Mouse (Mus musculus) liver, embryonic 16.5 days (tissue): ENCODE measurements around the gene Myo16. TPM values are rescaled to one million over a fixed set of nuclear protein-coding genes. Genes with fewer than 3 reads are reported as not detected.

Experiments
- ATAC-seq: fragments of 200-750 bp; cut with Nextera tagmentation; 2 replicates; pipeline ENCODE4 v1.8.0; 2017; ENCODE audit warnings: low read depth, mild to moderate bottlenecking, moderate number of reproducible peaks, moderate library complexity
- H3K27ac ChIP-seq: fragments of 300-500 bp; sonication (generic); 2 replicates; pipeline ENCODE4 v1.5.1; 2014; ENCODE audit warnings: mild to moderate bottlenecking, low read length
- H3K27me3 ChIP-seq: fragments of 300-500 bp; sonication (generic); 2 replicates; pipeline ENCODE4 v1.6.1; 2014; ENCODE audit warnings: low read depth, low read length, mixed read lengths; ENCODE audit not compliant: control insufficient read depth, insufficient read depth
- H3K36me3 ChIP-seq: fragments of 300-500 bp; sonication (generic); 2 replicates; pipeline ENCODE4 v1.6.1; 2014; ENCODE audit warnings: mild to moderate bottlenecking; ENCODE audit not compliant: control insufficient read depth, insufficient read depth
- H3K4me1 ChIP-seq: fragments of 300-500 bp; sonication (generic); 2 replicates; pipeline ENCODE4 v1.6.1; 2014; ENCODE audit warnings: low read depth, low read length, mixed read lengths; ENCODE audit not compliant: control insufficient read depth
- H3K4me2 ChIP-seq: fragments of 300-500 bp; sonication (generic); 2 replicates; pipeline ENCODE4 v1.6.1; 2014; ENCODE audit warnings: low read depth, low read length, mixed read lengths
- H3K4me3 ChIP-seq: fragments of 300-500 bp; sonication (generic); 2 replicates; pipeline ENCODE4 v1.5.1; 2014; ENCODE audit warnings: low read depth, mild to moderate bottlenecking, low read length
- H3K9ac ChIP-seq: fragments of 300-500 bp; sonication (generic); 2 replicates; pipeline ENCODE4 v1.6.1; 2014; ENCODE audit warnings: low read depth, low read length
- H3K9me3 ChIP-seq: fragments of 300-500 bp; sonication (generic); replicated peaks from 2 replicates; pipeline ENCODE4 v1.6.1; 2016; ENCODE audit warnings: low read length; ENCODE audit not compliant: control insufficient read depth
- WGBS: fragments of 180-500 bp; shearing (Covaris S2); extraction: QIAGEN DNeasy Blood & Tissue Kit; methylation state at CpG from one replicate; pipeline ENCODE4 v1.1.7; 2014; ENCODE audit not compliant: insufficient replicate concordance; 5-methylcytosine and 5-hydroxymethylcytosine counted together
- polyA plus RNA-seq: library from polyadenylated mRNA; unstranded; fragments of >200 nt; fragmentation: Nextera tagmentation; extraction: Ambion mirVana; gene quantifications from 2 replicates; pipeline ENCODE4 v1.2.1, GENCODE M21; 2015

Gene Myo16
- polyA plus RNA-seq, 1 experiment from 2014 or later: 0.02 TPM

GRCm38 (mm10) chr8:10307345-10307744 is 153.6 kb downstream of the Myo16 start:
- no peak overlapping the region for H3K27ac ChIP-seq
- ATAC-seq: no peak
- H3K4me3 ChIP-seq: no peak overlapping the region
- WGBS: 57% methylated on average over 6 of the region's 6 CpGs
- no peaks in the 10 kb centered on the region for H3K36me3 ChIP-seq
- no peaks in the 10 kb centered on the region for H3K9me3 ChIP-seq
- no peaks in the 10 kb centered on the region for H3K4me1 ChIP-seq
- no peak overlapping the region for H3K4me2 ChIP-seq
- no peak overlapping the region for H3K9ac ChIP-seq
- no peaks in the 10 kb centered on the region for H3K27me3 ChIP-seq

DNA sequence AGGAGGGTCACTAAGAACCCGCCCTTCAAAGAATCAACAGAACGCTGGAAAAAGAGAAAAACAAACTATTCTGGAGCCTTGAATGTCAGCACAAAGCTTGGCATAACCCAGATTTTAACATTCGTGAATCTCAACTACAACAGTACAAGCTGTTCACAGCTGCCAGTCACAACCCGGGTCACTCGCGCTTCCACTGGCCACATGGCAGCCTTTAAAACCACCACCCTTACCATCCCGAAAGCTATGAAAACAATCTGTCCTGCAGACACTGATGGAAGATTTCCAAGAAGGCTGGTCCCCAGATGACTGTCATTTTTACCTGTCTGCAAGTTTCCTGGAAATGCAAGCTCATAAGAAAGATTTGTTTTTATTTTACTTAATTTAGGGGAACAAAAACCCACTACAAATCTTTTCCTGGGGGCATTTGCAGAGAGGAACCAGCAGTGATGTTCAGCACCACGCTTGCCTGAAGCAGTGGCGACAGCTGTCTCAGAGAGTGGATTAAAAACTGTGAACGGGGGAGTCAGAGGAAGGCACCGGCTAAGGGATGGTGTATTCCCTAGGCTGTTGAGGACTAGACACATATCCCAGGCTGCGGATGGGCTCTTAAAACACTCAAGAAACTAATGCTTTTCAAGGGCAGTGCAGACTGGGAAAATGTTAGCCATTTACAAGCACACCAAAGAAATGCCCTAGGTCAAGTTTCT is 154.2 kb downstream of the Myo16 start:
- no peaks in the 10 kb centered on the region for H3K36me3 ChIP-seq
- no peaks in the 10 kb centered on the region for H3K27me3 ChIP-seq
- H3K4me1 ChIP-seq: no peaks in the 10 kb centered on the region
- H3K27ac ChIP-seq: no peak overlapping the region
- no peak overlapping the region for H3K9ac ChIP-seq
- no peaks in the 10 kb centered on the region for H3K9me3 ChIP-seq
- H3K4me2 ChIP-seq: no peak overlapping the region
- no peak overlapping the region for H3K4me3 ChIP-seq
- WGBS: 53% methylated on average over 12 of the region's 12 CpGs
- no peak for ATAC-seq

- WGBS: 66% methylated on average over 2 of the region's 2 CpGs
- ATAC-seq: no peak
Observed at GRCm38 (mm10) chr8:10310470-10310869, 156.8 kb downstream of the Myo16 start.

GRCm38 (mm10) chr8:10312316-10312715 is 158.6 kb downstream of the Myo16 start:
- no peaks in the 10 kb centered on the region for H3K27me3 ChIP-seq
- no peak overlapping the region for H3K4me3 ChIP-seq
- no peak overlapping the region for H3K9ac ChIP-seq
- no peak overlapping the region for H3K27ac ChIP-seq
- no peaks in the 10 kb centered on the region for H3K9me3 ChIP-seq
- WGBS: 64% methylated on average over 10 of the region's 10 CpGs
- H3K4me2 ChIP-seq: no peak overlapping the region
- H3K36me3 ChIP-seq: no peaks in the 10 kb centered on the region
- H3K4me1 ChIP-seq: no peaks in the 10 kb centered on the region
- no peak for ATAC-seq

More at GRCm38 (mm10) chr8:10310470-10310869, 156.8 kb downstream of the Myo16 start:
- Histone ChIP-seq H3K4me1 (no peaks in the 10 kb centered on the region), H3K36me3 (no peaks in the 10 kb centered on the region), H3K27ac (no peak overlapping the region), H3K4me3 (no peak overlapping the region), H3K9me3 (no peaks in the 10 kb centered on the region), H3K27me3 (no peaks in the 10 kb centered on the region), H3K4me2 (no peak overlapping the region), H3K9ac (no peak overlapping the region)

DNA sequence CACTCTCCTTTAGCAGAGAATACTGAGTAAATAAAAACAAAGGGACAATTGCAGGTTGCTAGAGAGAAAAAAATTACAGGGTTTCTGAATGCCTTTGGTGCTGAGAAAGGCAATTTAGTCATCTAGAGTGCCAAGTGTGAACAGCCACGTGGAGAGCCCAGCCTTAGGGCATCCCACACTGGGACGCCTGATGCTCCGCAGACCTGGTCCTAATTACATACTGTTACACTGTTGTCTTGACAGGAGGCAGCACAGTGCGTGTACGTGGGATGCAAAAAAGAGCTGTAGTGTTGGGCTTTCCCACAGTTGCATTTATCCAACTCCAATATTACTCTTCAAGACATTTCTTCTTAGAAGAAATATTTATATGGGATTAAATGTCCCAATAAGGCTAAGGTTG is 162.5 kb downstream of the Myo16 start:
- H3K36me3 ChIP-seq: no peaks in the 10 kb centered on the region
- no peaks in the 10 kb centered on the region for H3K9me3 ChIP-seq
- H3K4me2 ChIP-seq: no peak overlapping the region
- no peaks in the 10 kb centered on the region for H3K27me3 ChIP-seq
- no peak for ATAC-seq
- no peak overlapping the region for H3K9ac ChIP-seq
- no peak overlapping the region for H3K27ac ChIP-seq
- H3K4me1 ChIP-seq: no peaks in the 10 kb centered on the region
- 57% methylated on average over 5 of the region's 5 CpGs for whole genome bisulfite sequencing
- no peak overlapping the region for H3K4me3 ChIP-seq

- no peaks in the 10 kb centered on the region for H3K36me3 ChIP-seq
- no peaks in the 10 kb centered on the region for H3K4me1 ChIP-seq
- no peaks in the 10 kb centered on the region for H3K27me3 ChIP-seq
- H3K9me3 ChIP-seq: no peaks in the 10 kb centered on the region
- ATAC-seq: no peak
- H3K27ac ChIP-seq: no peak overlapping the region
- 67% methylated on average over 7 of the region's 7 CpGs for WGBS
- no peak overlapping the region for H3K9ac ChIP-seq
- H3K4me3 ChIP-seq: no peak overlapping the region
- no peak overlapping the region for H3K4me2 ChIP-seq
Observed at GRCm38 (mm10) chr8:10318103-10318502, 164.4 kb downstream of the Myo16 start.

GRCm38 (mm10) chr8:10350451-10350850 is 196.7 kb downstream of the Myo16 start:
- Histone ChIP-seq H3K4me2 (no peak overlapping the region), H3K9me3 (no peaks in the 10 kb centered on the region), H3K27me3 (no peaks in the 10 kb centered on the region), H3K9ac (no peak overlapping the region), H3K4me1 (no peaks in the 10 kb centered on the region), H3K36me3 (no peaks in the 10 kb centered on the region), H3K4me3 (no peak overlapping the region), H3K27ac (no peak overlapping the region)
- no peak for ATAC-seq
- 59% methylated on average over 1 of the region's 1 CpGs for WGBS

GRCm38 (mm10) chr8:10358711-10359110 is 205.0 kb downstream of the Myo16 start:
- Histone ChIP-seq H3K4me2 (no peak overlapping the region), H3K36me3 (no peaks in the 10 kb centered on the region), H3K9ac (no peak overlapping the region), H3K9me3 (no peaks in the 10 kb centered on the region), H3K4me3 (no peak overlapping the region), H3K27me3 (no peaks in the 10 kb centered on the region), H3K27ac (no peak overlapping the region), H3K4me1 (no peaks in the 10 kb centered on the region)
- no peak for ATAC-seq
- 58% methylated on average over 4 of the region's 4 CpGs for WGBS

DNA sequence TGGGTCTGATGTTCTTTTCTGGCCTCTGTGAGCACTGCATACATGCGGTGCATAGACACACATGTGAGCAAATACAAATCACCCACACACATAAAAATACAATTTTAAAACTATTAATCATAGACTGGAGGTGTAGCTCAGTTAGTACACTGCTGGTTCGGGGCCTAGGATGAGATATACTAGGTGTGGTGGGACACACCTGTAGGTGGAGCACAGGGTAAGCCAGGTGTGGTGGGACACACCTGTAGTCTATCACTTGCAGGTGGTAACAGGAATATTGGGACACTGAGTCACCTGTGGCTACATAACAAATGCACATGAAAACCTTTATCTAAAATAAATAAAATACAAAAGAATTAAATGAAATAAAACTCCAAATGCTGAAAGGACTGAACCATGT is 209.2 kb downstream of the Myo16 start:
- no peak overlapping the region for H3K4me2 ChIP-seq
- no peak for ATAC-seq
- no peaks in the 10 kb centered on the region for H3K9me3 ChIP-seq
- no peaks in the 10 kb centered on the region for H3K36me3 ChIP-seq
- H3K4me3 ChIP-seq: no peak overlapping the region
- H3K27me3 ChIP-seq: no peaks in the 10 kb centered on the region
- no peak overlapping the region for H3K27ac ChIP-seq
- H3K9ac ChIP-seq: no peak overlapping the region
- no peaks in the 10 kb centered on the region for H3K4me1 ChIP-seq
- 62% methylated on average over 2 of the region's 2 CpGs for WGBS
